Mouse (Mus musculus) CH12.LX (cell line): ENCODE measurements at regions not wholly inside any gene's neighbourhood (a gene's known extent, or its start where the extent isn't known, plus 50 kb on each side); places are given as distances from the start of the nearest gene placed in this dataset.

Experiments
- DNase-seq: peaks from one replicate; pipeline ENCODE4 v3.0.0-alpha.2; 2013; ENCODE audit errors: extremely low read depth
- H3K27ac ChIP-seq: 2 replicates; pipeline ENCODE4 v1.5.1; 2012; ENCODE audit warnings: low read depth, mild to moderate bottlenecking, control low read depth, moderate library complexity; ENCODE audit not compliant: insufficient read depth
- H3K27me3 ChIP-seq: replicated peaks from 2 replicates; pipeline ENCODE3; 2012; ENCODE audit warnings: inconsistent platforms
- H3K36me3 ChIP-seq, 2 experiments: replicated peaks in 1 of 2; 2 replicates each; pipeline versions ENCODE3 to v1.6.1; 2012; ENCODE audit warnings: inconsistent platforms in 1 of 2, low read length in 1 of 2, mild to moderate bottlenecking in 1 of 2, mixed read lengths in 1 of 2, moderate library complexity in 1 of 2; ENCODE audit not compliant: control insufficient read depth in 1 of 2, insufficient read depth in 1 of 2
- H3K4me1 ChIP-seq, 2 experiments: 2 replicates each; pipeline ENCODE4 v1.6.1; 2012; ENCODE audit warnings: inconsistent platforms in 1 of 2, moderate library complexity in 1 of 2; ENCODE audit not compliant: insufficient read depth in 2 of 2, control insufficient read depth in 1 of 2
- H3K4me2 ChIP-seq: 2 replicates; pipeline ENCODE4 v1.6.1; 2012; ENCODE audit warnings: low read depth, mild to moderate bottlenecking, control low read depth; ENCODE audit not compliant: poor library complexity, insufficient read depth, severe bottlenecking
- H3K4me3 ChIP-seq, 3 experiments: fragments of 150-350 bp in 1 of 3; sonication (generic) in 1 of 3; replicated peaks in 1 of 3; 2 replicates each; pipeline versions ENCODE3 to v1.5.1; 2011 to 2012; ENCODE audit warnings: low read depth in 2 of 3, low read length in 2 of 3, mild to moderate bottlenecking in 2 of 3, moderate library complexity in 2 of 3, control low read depth in 1 of 3, improper control_type of control experiment in 1 of 3, inconsistent platforms in 1 of 3, mixed read lengths in 1 of 3; ENCODE audit not compliant: poor library complexity in 1 of 3
- H3K79me2 ChIP-seq: replicated peaks from 2 replicates; pipeline ENCODE4 v1.6.1; 2012; ENCODE audit warnings: mild to moderate bottlenecking, moderate library complexity; ENCODE audit not compliant: control insufficient read depth, poor library complexity, insufficient read depth, severe bottlenecking; ENCODE audit errors: extremely low read depth
- H3K9ac ChIP-seq: 2 replicates; pipeline ENCODE4 v1.6.1; 2012; ENCODE audit warnings: low read depth, mild to moderate bottlenecking, control low read depth, moderate library complexity; ENCODE audit not compliant: insufficient read depth
- H3K9me3 ChIP-seq: replicated peaks from 2 replicates; pipeline ENCODE3; 2012; ENCODE audit warnings: low read length, inconsistent platforms, mixed read lengths
- BHLHE40 ChIP-seq: IDR thresholded peaks from 2 replicates; pipeline ENCODE4 v1.6.1; 2011; ENCODE audit warnings: mild to moderate bottlenecking, low read depth, low read length, improper control_type of control experiment
- CTCF ChIP-seq, 2 experiments: IDR thresholded peaks in 1 of 2; conservative IDR thresholded peaks in 1 of 2; 2 replicates each; pipeline ENCODE4 v1.5.1; 2011 to 2012; ENCODE audit warnings: low read depth in 2 of 2, low read length in 2 of 2, improper control_type of control experiment in 1 of 2, inconsistent platforms in 1 of 2, mild to moderate bottlenecking in 1 of 2, moderate library complexity in 1 of 2
- ELF1 ChIP-seq: IDR thresholded peaks from 2 replicates; pipeline ENCODE4 v1.6.1; 2014; ENCODE audit warnings: low read depth, mild to moderate bottlenecking, inconsistent platforms, low read length, improper control_type of control experiment
- EP300 ChIP-seq: IDR thresholded peaks from 2 replicates; pipeline ENCODE4 v1.6.1; 2011; ENCODE audit warnings: low read length, improper control_type of control experiment
- GABPA ChIP-seq: IDR thresholded peaks from 2 replicates; pipeline ENCODE4 v1.6.1; 2012; ENCODE audit warnings: low read depth, low read length, improper control_type of control experiment, inconsistent platforms; ENCODE audit not compliant: insufficient replicate concordance
- JUN ChIP-seq: IDR thresholded peaks from 2 replicates; pipeline ENCODE4 v1.6.1; 2011; ENCODE audit warnings: low read depth, mild to moderate bottlenecking, low read length, improper control_type of control experiment, moderate library complexity; ENCODE audit not compliant: insufficient read depth
- JUND ChIP-seq: conservative IDR thresholded peaks from 2 replicates; pipeline ENCODE4 v1.6.1; 2011; ENCODE audit warnings: low read depth, low read length, improper control_type of control experiment
- KAT2A ChIP-seq: IDR thresholded peaks from 2 replicates; pipeline ENCODE4 v1.6.1; 2012; ENCODE audit warnings: low read length, improper control_type of control experiment, inconsistent platforms; ENCODE audit not compliant: insufficient replicate concordance
- MAFK ChIP-seq: IDR thresholded peaks from 2 replicates; pipeline ENCODE4 v1.6.1; 2011; ENCODE audit warnings: low read length, improper control_type of control experiment; ENCODE audit not compliant: insufficient replicate concordance
- MAX ChIP-seq: IDR thresholded peaks from 2 replicates; pipeline ENCODE4 v1.6.1; 2011; ENCODE audit warnings: low read length, improper control_type of control experiment
- MEF2A ChIP-seq: IDR thresholded peaks from 2 replicates; pipeline ENCODE4 v1.6.1; 2014; ENCODE audit warnings: low read depth, mild to moderate bottlenecking, inconsistent platforms, low read length, improper control_type of control experiment, borderline replicate concordance
- MXI1 ChIP-seq: IDR thresholded peaks from 2 replicates; pipeline ENCODE4 v1.6.1; 2011; ENCODE audit warnings: mild to moderate bottlenecking, low read depth, low read length, improper control_type of control experiment
- MYC ChIP-seq: IDR thresholded peaks from 2 replicates; pipeline ENCODE4 v1.6.1; 2011; ENCODE audit warnings: low read depth, mild to moderate bottlenecking, improper control_type of control experiment, low read length
- PAX5 ChIP-seq: IDR thresholded peaks from 2 replicates; pipeline ENCODE4 v1.6.1; 2012; ENCODE audit warnings: low read length, inconsistent platforms, mixed read lengths
- POLR2A ChIP-seq: IDR thresholded peaks from 2 replicates; pipeline ENCODE4 v1.6.1; 2011; ENCODE audit warnings: low read depth, mild to moderate bottlenecking, improper control_type of control experiment, low read length
- POLR2AphosphoS2 ChIP-seq: IDR thresholded peaks from 2 replicates; pipeline ENCODE4 v1.6.1; 2011; ENCODE audit warnings: low read depth, low read length, improper control_type of control experiment
- RAD21 ChIP-seq: IDR thresholded peaks from 2 replicates; pipeline ENCODE4 v1.6.1; 2011; ENCODE audit warnings: low read depth, mild to moderate bottlenecking, low read length, improper control_type of control experiment, moderate library complexity
- RCOR1 ChIP-seq: conservative IDR thresholded peaks from 2 replicates; pipeline ENCODE4 v1.6.1; 2012; ENCODE audit warnings: low read depth, mild to moderate bottlenecking, inconsistent platforms, low read length, improper control_type of control experiment
- SIN3A ChIP-seq: IDR thresholded peaks from 2 replicates; pipeline ENCODE4 v1.6.1; 2012; ENCODE audit warnings: low read length, improper control_type of control experiment, inconsistent platforms
- SMC3 ChIP-seq: IDR thresholded peaks from 2 replicates; pipeline ENCODE4 v1.6.1; 2011; ENCODE audit warnings: low read depth, low read length, improper control_type of control experiment
- TBP ChIP-seq: conservative IDR thresholded peaks from 2 replicates; pipeline ENCODE4 v1.6.1; 2011; ENCODE audit warnings: low read depth, low read length, improper control_type of control experiment
- UBTF ChIP-seq: IDR thresholded peaks from 2 replicates; pipeline ENCODE4 v1.6.1; 2012; ENCODE audit warnings: low read depth, mild to moderate bottlenecking, inconsistent platforms, low read length, improper control_type of control experiment, moderate library complexity
- ZC3H11A ChIP-seq: IDR thresholded peaks from 2 replicates; pipeline ENCODE4 v1.6.1; 2012; ENCODE audit warnings: low read depth, mild to moderate bottlenecking, inconsistent platforms, low read length, improper control_type of control experiment
- ZMIZ1 ChIP-seq: IDR thresholded peaks from 2 replicates; pipeline ENCODE4 v1.6.1; 2012; ENCODE audit warnings: low read depth, mild to moderate bottlenecking, inconsistent platforms, low read length, improper control_type of control experiment
- dilution Hi-C: fragments of 300-500 bp; cut with MboI; formaldehyde crosslinking; loops from 2 replicates; pipeline ENCODE4 v1.14.3; 2020; ENCODE audit warnings: low sequenced_read_pairs; ENCODE audit not compliant: extremely low pct_unique_long_range_greater_than_20kb, extremely low pct_ligation_motif_present
- in situ Hi-C: fragments of 300-500 bp; cut with MboI; formaldehyde crosslinking; loops from 3 replicates; pipeline ENCODE4 v1.14.3; 2019; ENCODE audit warnings: low sequenced_read_pairs, low pct_ligation_motif_present, low pct_unique_long_range_greater_than_20kb, mixed read lengths

DNA sequence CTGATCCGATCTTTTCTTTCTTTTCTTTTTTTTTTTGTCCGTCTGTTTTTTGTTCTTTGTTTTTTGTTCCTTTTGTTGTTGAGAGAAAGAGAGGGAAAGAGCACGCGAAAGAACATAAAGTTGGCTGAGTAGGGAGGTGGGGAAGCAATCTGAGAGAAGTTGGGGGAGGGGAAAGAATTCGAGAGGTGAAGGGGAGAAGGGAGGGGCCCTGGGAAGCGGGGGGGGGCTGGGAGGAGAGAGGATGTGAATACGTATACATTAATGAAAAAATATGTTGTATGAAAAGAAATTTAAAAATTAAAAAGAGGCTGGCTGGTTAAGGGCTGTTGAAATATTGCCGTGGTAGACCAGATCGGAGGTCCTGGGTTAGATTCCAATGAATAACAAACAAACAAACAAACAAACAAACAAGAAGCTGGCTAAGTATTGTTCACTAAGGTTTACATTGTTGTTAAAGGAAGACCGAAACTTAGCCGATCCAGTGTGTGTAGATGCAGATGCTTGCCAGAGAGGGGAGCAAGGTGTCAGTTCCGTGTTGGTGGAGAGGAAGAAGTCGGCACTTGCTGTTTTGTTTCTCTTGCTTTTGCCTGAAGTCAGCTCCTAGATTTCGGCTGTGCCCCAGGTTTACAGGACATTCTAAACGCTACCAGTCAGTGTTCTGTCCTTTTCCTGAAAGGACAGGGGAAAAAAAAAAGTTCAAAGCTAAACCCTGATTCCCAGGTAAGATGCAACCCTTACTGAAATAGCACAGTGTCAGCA lies 129.1 kb upstream of the Tex13c2 start:
- Histone ChIP-seq H3K4me3 (no peak overlapping the region), H3K79me2 (no peaks in the 10 kb centered on the region), H3K27ac (no peak overlapping the region)

DNA sequence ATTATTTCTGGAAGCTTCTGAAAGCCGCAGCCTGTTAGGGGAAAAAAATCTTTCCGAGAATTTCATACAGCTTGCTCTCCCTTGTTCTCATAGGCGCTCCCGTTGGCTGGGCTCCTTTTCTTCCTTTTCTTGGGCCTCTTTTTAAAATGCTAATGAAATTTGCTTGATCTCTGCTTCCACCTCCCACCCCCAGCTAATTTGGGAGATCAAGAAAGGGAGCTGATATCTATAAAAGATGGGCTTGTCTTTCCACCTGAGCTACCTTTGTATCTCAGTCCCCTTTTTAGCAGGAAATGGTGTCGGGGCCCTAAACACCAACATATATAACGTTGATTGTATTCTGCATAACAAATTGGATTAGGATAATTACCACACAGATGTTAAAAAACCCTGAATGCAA lies 128.5 kb upstream of the Tex13c2 start:
- no peak for DNase-seq
- no peak overlapping the region for H3K27ac ChIP-seq
- no peak overlapping the region for H3K9ac ChIP-seq
- dilution Hi-C loops, result no loop called here
- in situ Hi-C loops, result loop anchor here (25.0 kb wide), 1 partner anchor 151 kb away; the partner anchor contains the start of gene Sh2d1a
- no peak overlapping the region; the same call in 1 of the 2 replicates for H3K4me2 ChIP-seq
- 0 out of 4 replicates have a peak, but pooled peaks cover 0 to 4% of the 10 kb centered on the region in 2 experiments for H3K4me1 ChIP-seq
- H3K4me3 ChIP-seq, result no peak overlapping the region
- H3K27me3 ChIP-seq, result no peaks in the 10 kb centered on the region
- no peaks in the 10 kb centered on the region for H3K36me3 ChIP-seq
- H3K9me3 ChIP-seq, result no peaks in the 10 kb centered on the region
- no peaks in the 10 kb centered on the region for H3K79me2 ChIP-seq
- TF ChIP-seq SMC3 (no peak), PAX5 (no peak), ZC3H11A (no peak), UBTF (no peak), BHLHE40 (no peak), RCOR1 (no peak), EP300 (no peak)

More for the DNA sequence above, 129.1 kb upstream of the Tex13c2 start:
- Histone ChIP-seq H3K36me3 (no peaks in the 10 kb centered on the region), H3K9me3 (no peaks in the 10 kb centered on the region), H3K4me2 (peak overlapping the region; percentile 13; the same call in 1 of the 2 replicates), H3K9ac (no peak overlapping the region), H3K4me1 (no peaks in the 10 kb centered on the region), H3K27me3 (no peaks in the 10 kb centered on the region)
- no peak for DNase-seq
- dilution Hi-C loops, result no loop called here
- in situ Hi-C loops, result loop anchor here (25.0 kb wide), 1 partner anchor 152 kb away; the partner anchor contains the start of gene Sh2d1a
- TF ChIP-seq RAD21, result peak; percentile 3
- TF ChIP-seq CTCF (conservative IDR thresholded peaks at IDR 0.05 in 1 of 2, IDR thresholded peaks at IDR 0.05 in 1 of 2; ENCODE audit: low read depth in 2 of 2, low read length in 2 of 2), result peak in 1 of 2 experiments; percentile 26; a peak in 2 of 4 replicates
- TF ChIP-seq ELF1, result 0 out of 2 replicates have a peak, but pooled peaks have one; percentile 34
- TF ChIP-seq ZC3H11A, result no peak
- no peak for TF ChIP-seq MXI1

DNA sequence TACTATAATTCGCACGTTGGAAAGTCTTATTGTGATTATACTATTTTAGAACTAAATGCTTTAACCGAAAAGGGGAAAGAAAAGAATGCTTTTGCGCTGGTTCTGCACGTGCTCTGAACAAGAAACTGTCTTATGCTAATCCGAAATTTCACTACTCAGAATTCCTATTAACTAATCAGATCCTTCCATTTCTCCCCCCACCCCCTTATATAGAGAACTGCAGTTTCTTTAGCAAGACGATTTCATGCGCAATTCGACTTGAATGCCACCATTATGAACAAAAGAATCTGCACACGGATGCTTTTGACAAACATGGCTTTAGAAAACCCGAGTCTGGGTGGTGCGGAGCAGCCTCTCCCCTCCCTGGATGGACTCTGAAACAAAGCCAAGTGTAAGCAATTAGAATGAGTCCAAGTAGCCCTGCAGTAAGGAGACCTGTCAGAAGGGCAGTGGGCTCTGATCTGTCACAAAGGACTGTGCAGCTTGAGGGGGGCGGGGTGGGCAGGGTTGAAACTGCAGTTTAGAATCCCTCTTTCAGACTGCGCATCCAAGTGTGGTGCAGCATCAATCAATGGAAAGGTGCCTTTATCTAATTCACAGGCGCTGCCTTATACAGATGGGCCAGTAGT lies 128.0 kb upstream of the Tex13c2 start:
- dilution Hi-C loops (no loop called here), in situ Hi-C loops (loop anchor here (25.0 kb wide), 1 partner anchor 151 kb away; the partner anchor contains the start of gene Sh2d1a)
- H3K79me2 ChIP-seq, result no peaks in the 10 kb centered on the region
- TF ChIP-seq JUND, result no peak
- TF ChIP-seq KAT2A, result no peak
- TF ChIP-seq MEF2A, result no peak
- TF ChIP-seq GABPA, result no peak
- no peak for TF ChIP-seq MYC
- TF ChIP-seq MAFK, result no peak
- no peak for TF ChIP-seq POLR2A
- no peak for TF ChIP-seq ELF1
- no peak for TF ChIP-seq ZMIZ1
- TF ChIP-seq MAX, result no peak
- no peak for TF ChIP-seq RAD21
- no peak for TF ChIP-seq TBP
- TF ChIP-seq BHLHE40, result no peak
- no peak for TF ChIP-seq POLR2AphosphoS2
- TF ChIP-seq JUN, result no peak
- TF ChIP-seq SIN3A, result no peak

More for the DNA sequence above, 128.0 kb upstream of the Tex13c2 start:
- Histone ChIP-seq H3K4me3 (no peak overlapping the region), H3K4me2 (no peak overlapping the region), H3K36me3 (no peaks in the 10 kb centered on the region), H3K9me3 (no peaks in the 10 kb centered on the region), H3K27me3 (no peaks in the 10 kb centered on the region), H3K27ac (no peak overlapping the region), H3K4me1 (0 out of 4 replicates have a peak, but pooled peaks cover 0 to 4% of the 10 kb centered on the region in 2 experiments), H3K9ac (no peak overlapping the region)
- no peak for DNase-seq
